Mouse (Mus musculus) limb, embryonic 13.5 days (tissue): Measurements from ENCODE around the gene Epha10. TPM values are rescaled to one million over a fixed set of nuclear protein-coding genes. Genes with fewer than 3 reads are reported as not detected.

ENCODE experiments used
- ATAC-seq: fragments of 200-750 bp; cut with Nextera tagmentation; 2 replicates; pipeline ENCODE4 v1.8.0; 2017; ENCODE audit warnings: low read depth, moderate number of reproducible peaks, moderate TSS enrichment; ENCODE audit not compliant: low FRiP score
- H3K27ac ChIP-seq: fragments of 300-500 bp; sonication (generic); 2 replicates; pipeline ENCODE4 v1.5.1; 2015; ENCODE audit warnings: inconsistent platforms, mild to moderate bottlenecking, moderate library complexity
- H3K27me3 ChIP-seq: fragments of 300-500 bp; sonication (generic); 2 replicates; pipeline ENCODE4 v1.6.1; 2015; ENCODE audit warnings: mild to moderate bottlenecking, inconsistent platforms
- H3K36me3 ChIP-seq: fragments of 300-500 bp; sonication (generic); 2 replicates; pipeline ENCODE4 v1.6.1; 2015; ENCODE audit warnings: inconsistent platforms, mild to moderate bottlenecking, moderate library complexity
- H3K4me1 ChIP-seq: fragments of 300-500 bp; sonication (generic); 2 replicates; pipeline ENCODE4 v1.6.1; 2015; ENCODE audit warnings: inconsistent platforms
- H3K4me2 ChIP-seq: fragments of 300-500 bp; sonication (generic); replicated peaks from 2 replicates; pipeline ENCODE4 v1.6.1; 2015; ENCODE audit warnings: inconsistent platforms, mild to moderate bottlenecking, moderate library complexity
- H3K4me3 ChIP-seq: fragments of 300-500 bp; sonication (generic); 2 replicates; pipeline ENCODE4 v1.5.1; 2015; ENCODE audit warnings: moderate library complexity, mild to moderate bottlenecking, inconsistent platforms
- H3K9ac ChIP-seq: fragments of 300-500 bp; sonication (generic); 2 replicates; pipeline ENCODE4 v1.6.1; 2015; ENCODE audit warnings: mild to moderate bottlenecking, inconsistent platforms
- H3K9me3 ChIP-seq: fragments of 300-500 bp; sonication (generic); 2 replicates; pipeline ENCODE4 v1.6.1; 2016; ENCODE audit warnings: inconsistent platforms
- WGBS: fragments of 180-500 bp; shearing (Covaris S2); methylation state at CpG from one replicate; pipeline ENCODE4 v1.1.7; 2015; 5-methylcytosine and 5-hydroxymethylcytosine counted together
- polyA plus RNA-seq: library from polyadenylated mRNA; unstranded; fragments of >200 nt; fragmentation: Nextera tagmentation; extraction: Ambion mirVana; gene quantifications from 2 replicates; pipeline ENCODE4 v1.2.1, GENCODE M21; 2015

The Epha10 gene
- polyA plus RNA-seq, 1 experiment from 2014 or later: 0.17 TPM

DNA sequence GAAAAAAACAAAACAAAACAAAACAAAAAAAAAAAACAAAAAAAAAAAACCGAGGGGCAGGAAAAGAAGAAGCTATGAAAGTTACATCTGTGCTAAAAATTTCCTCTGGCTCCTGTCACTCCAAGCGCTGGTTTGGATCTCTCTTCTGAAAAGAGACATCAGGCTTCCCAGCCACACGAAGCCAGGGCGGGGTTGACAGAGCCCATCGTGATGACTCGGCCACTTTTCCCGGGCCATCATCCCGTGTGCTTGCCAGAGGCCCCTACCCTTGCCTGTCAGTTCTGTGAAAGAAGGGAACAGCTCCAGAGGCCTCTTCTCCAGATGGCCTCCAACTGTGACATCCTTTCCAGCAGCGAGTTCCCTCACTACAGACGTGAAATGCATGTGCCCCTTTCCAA, 70.3 kb downstream of the Epha10 start:
- peaks cover 26% of the 10 kb centered on the region for H3K4me1 ChIP-seq
- no peak overlapping the region for H3K4me3 ChIP-seq
- no peaks in the 10 kb centered on the region for H3K9me3 ChIP-seq
- peak overlapping the region; percentile 13; the same call in 1 of the 2 replicates for H3K9ac ChIP-seq
- peak overlapping the region; percentile 41 for H3K4me2 ChIP-seq
- no peaks in the 10 kb centered on the region for H3K36me3 ChIP-seq
- no peak for ATAC-seq
- H3K27me3 ChIP-seq: peaks cover 86% of the 10 kb centered on the region
- H3K27ac ChIP-seq: no peak overlapping the region; the same call in 1 of the 2 replicates
- WGBS: 21% methylated on average over 10 of the region's 10 CpGs

GRCm38 (mm10) chr4:124953546-124953945, 72.8 kb downstream of the Epha10 start:
- no peaks in the 10 kb centered on the region for H3K9me3 ChIP-seq
- 57% methylated on average over 4 of the region's 4 CpGs for WGBS
- no peaks in the 10 kb centered on the region for H3K36me3 ChIP-seq
- H3K27ac ChIP-seq: no peak overlapping the region
- H3K4me1 ChIP-seq: peaks cover 26% of the 10 kb centered on the region
- no peak for ATAC-seq
- H3K4me3 ChIP-seq: no peak overlapping the region
- no peak overlapping the region for H3K9ac ChIP-seq
- H3K27me3 ChIP-seq: peaks cover 79% of the 10 kb centered on the region
- H3K4me2 ChIP-seq: no peak overlapping the region

DNA sequence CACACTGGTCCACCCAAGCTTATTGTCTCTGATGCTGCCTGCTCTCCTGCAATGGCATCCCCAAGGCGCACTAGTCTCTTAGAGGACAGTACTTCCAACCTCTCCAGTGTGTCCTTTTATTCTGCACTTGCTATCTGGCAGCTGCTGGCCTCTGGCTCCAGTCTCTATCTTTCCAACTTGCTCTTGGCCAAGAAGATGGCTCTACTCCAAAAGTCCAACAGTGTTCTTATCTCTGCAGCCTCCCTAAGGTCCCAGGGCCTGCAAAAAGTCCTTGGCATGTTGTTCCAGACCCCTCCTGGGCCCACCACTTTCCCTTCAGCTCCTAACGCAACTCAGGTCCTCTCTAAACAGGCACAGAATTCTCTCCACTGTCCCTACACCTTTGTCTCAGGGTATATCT, 76.6 kb downstream of the Epha10 start:
- Histone ChIP-seq H3K9me3 (no peaks in the 10 kb centered on the region), H3K4me1 (0 out of 2 replicates have a peak, but pooled peaks cover under 1% of the 10 kb centered on the region), H3K36me3 (no peaks in the 10 kb centered on the region), H3K9ac (no peak overlapping the region), H3K27me3 (peaks cover 82% of the 10 kb centered on the region), H3K4me3 (no peak overlapping the region), H3K27ac (no peak overlapping the region), H3K4me2 (no peak overlapping the region)
- WGBS: 87% methylated on average over 2 of the region's 2 CpGs
- ATAC-seq: no peak

- H3K9ac ChIP-seq: no peak overlapping the region
- no peak overlapping the region for H3K4me2 ChIP-seq
- H3K36me3 ChIP-seq: no peaks in the 10 kb centered on the region
- no peaks in the 10 kb centered on the region for H3K9me3 ChIP-seq
- H3K4me3 ChIP-seq: no peak overlapping the region
- H3K27ac ChIP-seq: no peak overlapping the region
- peaks cover 79% of the 10 kb centered on the region for H3K27me3 ChIP-seq
- 0 out of 2 replicates have a peak, but pooled peaks cover 5% of the 10 kb centered on the region for H3K4me1 ChIP-seq
- 35% methylated on average over 11 of the region's 11 CpGs for WGBS
- no peak for ATAC-seq
These were observed 78.4 kb downstream of the Epha10 start for GRCm38 (mm10) chr4:124959062-124959461.

- Histone ChIP-seq H3K36me3 (no peaks in the 10 kb centered on the region), H3K27me3 (peaks cover 80% of the 10 kb centered on the region), H3K4me1 (0 out of 2 replicates have a peak, but pooled peaks cover 7% of the 10 kb centered on the region), H3K4me3 (no peak overlapping the region), H3K9ac (no peak overlapping the region), H3K4me2 (no peak overlapping the region), H3K9me3 (no peaks in the 10 kb centered on the region), H3K27ac (no peak overlapping the region)
- 84% methylated on average over 11 of the region's 11 CpGs for WGBS
- ATAC-seq: no peak
These were observed 80.2 kb downstream of the Epha10 start for GRCm38 (mm10) chr4:124960940-124961339.

DNA sequence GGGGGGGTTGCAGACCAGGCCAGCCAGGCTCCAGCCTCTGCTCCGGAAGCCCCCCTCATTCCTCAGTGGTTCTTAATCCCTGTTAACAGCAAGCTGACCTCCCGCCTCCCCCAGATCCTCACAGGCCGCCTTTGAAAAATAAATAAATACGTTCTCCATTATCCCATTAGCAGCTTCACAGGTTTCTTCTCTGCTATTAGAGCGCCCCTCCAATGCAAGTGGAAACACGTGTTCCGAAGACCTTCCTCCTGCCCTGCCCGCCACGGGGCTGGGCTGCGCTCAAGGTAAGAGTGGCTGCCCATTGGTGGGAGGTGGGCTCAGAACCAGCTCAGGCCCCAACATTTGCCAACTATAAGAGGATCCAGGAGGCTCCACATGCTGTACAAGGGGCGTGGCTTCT, 81.9 kb downstream of the Epha10 start:
- no peak for ATAC-seq
- no peaks in the 10 kb centered on the region for H3K9me3 ChIP-seq
- H3K27ac ChIP-seq: no peak overlapping the region
- WGBS: 23% methylated on average over 11 of the region's 11 CpGs
- H3K4me2 ChIP-seq: no peak overlapping the region
- H3K36me3 ChIP-seq: no peaks in the 10 kb centered on the region
- H3K4me3 ChIP-seq: no peak overlapping the region
- 0 out of 2 replicates have a peak, but pooled peaks cover 7% of the 10 kb centered on the region for H3K4me1 ChIP-seq
- H3K27me3 ChIP-seq: peaks cover 78% of the 10 kb centered on the region
- H3K9ac ChIP-seq: no peak overlapping the region

DNA sequence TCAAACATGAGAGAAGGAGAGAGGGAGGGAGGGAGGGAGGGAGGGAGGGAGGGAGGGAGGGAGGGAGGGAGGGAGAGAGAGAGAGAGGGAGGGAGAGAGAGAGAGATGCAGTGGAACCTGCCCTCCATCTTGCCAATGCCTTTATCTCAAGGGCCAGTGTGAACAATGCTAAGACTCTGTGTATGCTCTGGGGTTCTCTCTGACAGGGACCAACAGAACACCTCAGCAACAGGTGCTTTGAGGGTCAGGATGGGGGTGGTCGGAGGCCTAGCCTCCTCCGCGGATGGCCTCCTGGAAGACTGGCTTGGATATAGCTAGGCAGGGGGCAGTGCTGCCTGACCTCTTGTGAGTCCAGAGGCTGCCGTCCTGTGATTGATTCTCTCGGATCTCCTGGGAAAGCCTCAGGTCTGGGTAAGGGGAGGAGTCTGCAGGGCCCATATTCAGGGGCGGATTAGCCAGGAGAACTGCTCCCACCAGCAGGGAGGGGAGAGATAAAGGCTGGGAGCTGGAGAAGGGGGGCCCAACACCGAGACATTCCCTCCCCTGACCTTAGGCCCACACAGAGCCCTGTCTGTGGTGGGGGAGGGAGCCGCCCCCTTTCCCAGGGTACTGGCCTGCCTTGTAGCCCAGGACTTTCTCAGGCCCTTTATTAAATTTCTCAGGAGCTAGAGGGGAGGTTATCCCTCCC, 84.4 kb downstream of the Epha10 start:
- Histone ChIP-seq H3K36me3 (no peaks in the 10 kb centered on the region), H3K4me2 (no peak overlapping the region), H3K9ac (no peak overlapping the region), H3K9me3 (no peaks in the 10 kb centered on the region), H3K4me3 (no peak overlapping the region), H3K4me1 (peaks cover 23% of the 10 kb centered on the region), H3K27me3 (peaks cover 86% of the 10 kb centered on the region), H3K27ac (no peak overlapping the region)
- no peak for ATAC-seq
- WGBS: 17% methylated on average over 8 of the region's 8 CpGs

Other genes starting within 250 kb of the Epha10 start
- gene Pou3f1, start 224.1 kb upstream of the Epha10 start, polyA plus RNA-seq: 0.75 and 0.99 TPM in 2 replicates
- gene Utp11, start 187.3 kb upstream of the Epha10 start, polyA plus RNA-seq: 84.4 and 87.9 TPM in 2 replicates
- 19.9 and 23.8 TPM in 2 replicates for gene Fhl3, start 180.2 kb upstream of the Epha10 start, polyA plus RNA-seq
- gene Sf3a3, start 166.1 kb upstream of the Epha10 start, polyA plus RNA-seq: 180 and 188 TPM in 2 replicates
- 24.6 and 25.2 TPM in 2 replicates for gene Inpp5b, start 139.0 kb upstream of the Epha10 start, polyA plus RNA-seq
- gene Mtf1, start 78.8 kb upstream of the Epha10 start, polyA plus RNA-seq: 12.1 and 14.0 TPM in 2 replicates
- gene Yrdc, start 30.2 kb upstream of the Epha10 start, polyA plus RNA-seq: 32.1 and 37.1 TPM in 2 replicates
- gene 1110065P20Rik, start 29.7 kb upstream of the Epha10 start, polyA plus RNA-seq: 55.0 and 56.9 TPM in 2 replicates
- 0.67 and 0.70 TPM in 2 replicates for gene Maneal, start 18.7 kb upstream of the Epha10 start, polyA plus RNA-seq
- 16.5 and 19.8 TPM in 2 replicates for gene 9930104L06Rik, start 56.1 kb downstream of the Epha10 start, polyA plus RNA-seq
- 128 and 130 TPM in 2 replicates for gene Cdca8, start 58.4 kb downstream of the Epha10 start, polyA plus RNA-seq
- 2.5 and 3.1 TPM in 2 replicates for gene Rspo1, start 105.5 kb downstream of the Epha10 start, polyA plus RNA-seq
- gene Gnl2, start 135.7 kb downstream of the Epha10 start, polyA plus RNA-seq: 90.3 and 91.7 TPM in 2 replicates
- gene Dnali1, start 184.8 kb downstream of the Epha10 start, polyA plus RNA-seq: not detected in 2 replicates
- 32.6 and 33.0 TPM in 2 replicates for gene Snip1, start 185.8 kb downstream of the Epha10 start, polyA plus RNA-seq
- 67.8 and 69.8 TPM in 2 replicates for gene Meaf6, start 204.2 kb downstream of the Epha10 start, polyA plus RNA-seq
- 0.41 and 0.46 TPM in 2 replicates for gene Zc3h12a, start 246.9 kb downstream of the Epha10 start, polyA plus RNA-seq